18 mouse cellular contexts compared by ENCODE assay signal in the genomic region with DNA sequence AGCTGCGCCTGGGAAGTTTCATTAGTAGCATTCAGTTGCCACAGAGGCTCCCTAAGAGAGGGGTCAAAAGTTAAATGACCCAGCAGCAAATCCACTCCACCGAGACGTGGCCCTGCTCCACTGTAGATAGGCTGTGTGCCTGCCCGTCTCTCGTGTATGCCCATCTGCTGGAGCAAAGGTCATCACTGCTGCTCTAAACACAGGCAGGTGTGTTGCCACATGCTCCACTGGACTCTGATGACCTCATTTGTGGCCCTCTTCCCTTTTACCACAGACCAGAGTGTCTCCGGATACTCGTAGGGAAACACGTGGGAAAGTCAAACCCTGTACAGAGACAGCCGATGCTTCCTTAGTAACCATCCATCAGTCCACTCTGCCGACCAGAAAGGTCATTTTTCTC. TPM values are rescaled to one million over a fixed set of nuclear protein-coding genes. Genes with fewer than 3 reads are reported as not detected.
DNase-seq lines count a peak whose midpoint lies in the region; ATAC-seq and TF ChIP-seq lines count a peak whose summit lies in the region.
"Had no signal": no experiment of that assay in that cellular context is flagged by ENCODE, and none has a peak within 500 bp of the region (broad histone marks: within the 10 kb centered on the region; RNA-seq: fewer than 3 reads in every experiment).

No protein-coding gene starts in this region.

- no peak overlapping the region for H3K4me2 ChIP-seq in kidney, embryonic 14.5 days (replicated peaks; ENCODE audit: low read depth, low read length)
- H3K4me2 ChIP-seq in intestine, embryonic 15.5 days (replicated peaks): no peak overlapping the region
- H3K4me2 ChIP-seq in liver, embryonic 13.5 days: no peak overlapping the region
- H3K4me2 ChIP-seq: forebrain, embryonic 13.5 days; heart, embryonic 15.5 days; hindbrain, embryonic 12.5 days had no signal

- peak; percentile 45 for DNase-seq in kidney, adult 2 months
- peak; percentile 30 for DNase-seq in embryo, embryonic 10.5 days (ENCODE audit: low spot score)
- DNase-seq in liver, embryonic 13.5 days: no peak
- DNase-seq in layer of hippocampus, adult 2 months (ENCODE audit: low spot score in 2 of 2): no peak
- no peak for DNase-seq in gastrocnemius, postnatal 14 days
- DNase-seq: adrenal gland, adult 8-10 months; cerebellum, adult 2 months; lung, adult 2 months; thymus, adult 2 months had no signal

- whole genome bisulfite sequencing in kidney, adult 2 months: 32% methylated on average over 10 of the region's 10 CpGs
- WGBS in kidney, embryonic 14.5 days: 50% methylated on average over 10 of the region's 10 CpGs
- WGBS in intestine, embryonic 15.5 days: 28% methylated on average over 10 of the region's 10 CpGs
- WGBS in liver, embryonic 13.5 days (ENCODE audit: insufficient replicate concordance): 63% methylated on average over 10 of the region's 10 CpGs

- H3K27ac ChIP-seq in kidney, adult 2 months (ENCODE audit: insufficient read depth, low read depth, low read length): no peak overlapping the region
- H3K27ac ChIP-seq in kidney, embryonic 14.5 days (ENCODE audit: low read depth, low read length): no peak overlapping the region
- H3K27ac ChIP-seq in intestine, embryonic 15.5 days: no peak overlapping the region
- H3K27ac ChIP-seq in liver, embryonic 13.5 days: no peak overlapping the region
- no peak overlapping the region for H3K27ac ChIP-seq in layer of hippocampus, adult 2 months
- H3K27ac ChIP-seq: forebrain, embryonic 13.5 days; heart, embryonic 15.5 days; hindbrain, embryonic 12.5 days; macrophage had no signal

- intact Hi-C loops in gastrocnemius, postnatal 14 days (cut with DNase I; ENCODE audit: low total_unique reads): no loop called here

- ATAC-seq in kidney, embryonic 14.5 days (ENCODE audit: low FRiP score, low TSS enrichment): no peak
- ATAC-seq in intestine, embryonic 15.5 days: 0 out of 2 replicates have a peak, but pooled peaks have one; percentile 49
- ATAC-seq in liver, embryonic 13.5 days (ENCODE audit: low read depth): peak; percentile 70
- ATAC-seq: forebrain, embryonic 13.5 days had no signal

- H3K4me1 ChIP-seq in kidney, adult 2 months (ENCODE audit: control insufficient read depth, insufficient read depth, low read length): no peaks in the 10 kb centered on the region
- H3K4me1 ChIP-seq in kidney, embryonic 14.5 days (ENCODE audit: control insufficient read depth, insufficient read depth, low read length): no peaks in the 10 kb centered on the region
- no peaks in the 10 kb centered on the region for H3K4me1 ChIP-seq in intestine, embryonic 15.5 days (replicated peaks)
- no peaks in the 10 kb centered on the region for H3K4me1 ChIP-seq in liver, embryonic 13.5 days (replicated peaks)
- H3K4me1 ChIP-seq: forebrain, embryonic 13.5 days; heart, embryonic 15.5 days; hindbrain, embryonic 12.5 days had no signal

- no peak overlapping the region for H3K4me3 ChIP-seq in kidney, adult 2 months (ENCODE audit: insufficient read depth, low read depth, low read length)
- H3K4me3 ChIP-seq in kidney, embryonic 14.5 days (ENCODE audit: low read length): no peak overlapping the region
- H3K4me3 ChIP-seq in intestine, embryonic 15.5 days (replicated peaks): no peak overlapping the region
- no peak overlapping the region for H3K4me3 ChIP-seq in liver, embryonic 13.5 days (replicated peaks)
- H3K4me3 ChIP-seq in layer of hippocampus, adult 2 months: no peak overlapping the region
- H3K4me3 ChIP-seq: forebrain, embryonic 13.5 days; heart, embryonic 15.5 days; hindbrain, embryonic 12.5 days had no signal

- H3K9me3 ChIP-seq in kidney, embryonic 14.5 days (ENCODE audit: control insufficient read depth, low read length): no peaks in the 10 kb centered on the region
- no peaks in the 10 kb centered on the region for H3K9me3 ChIP-seq in intestine, embryonic 15.5 days
- H3K9me3 ChIP-seq in liver, embryonic 13.5 days (replicated peaks): no peaks in the 10 kb centered on the region
- H3K9me3 ChIP-seq: forebrain, embryonic 13.5 days; heart, embryonic 15.5 days; hindbrain, embryonic 12.5 days had no signal

- no peak for TF ChIP-seq CTCF in kidney, adult 2 months (conservative IDR thresholded peaks at IDR 0.05; ENCODE audit: insufficient read depth, insufficient read length, low read depth, low read length)
- TF ChIP-seq CTCF in layer of hippocampus, adult 2 months (conservative IDR thresholded peaks at IDR 0.05): no peak

- no peaks in the 10 kb centered on the region for H3K27me3 ChIP-seq in kidney, adult 2 months (replicated peaks; ENCODE audit: control insufficient read depth, insufficient read depth, low read length)
- H3K27me3 ChIP-seq in kidney, embryonic 14.5 days (ENCODE audit: control insufficient read depth, insufficient read depth, low read length): no peaks in the 10 kb centered on the region
- H3K27me3 ChIP-seq in intestine, embryonic 15.5 days (replicated peaks): no peaks in the 10 kb centered on the region
- no peaks in the 10 kb centered on the region for H3K27me3 ChIP-seq in liver, embryonic 13.5 days
- H3K27me3 ChIP-seq: forebrain, embryonic 13.5 days; heart, embryonic 15.5 days; hindbrain, embryonic 12.5 days had no signal

- no peaks in the 10 kb centered on the region for H3K36me3 ChIP-seq in kidney, adult 2 months (ENCODE audit: control insufficient read depth, insufficient read depth, low read length)
- H3K36me3 ChIP-seq in kidney, embryonic 14.5 days (ENCODE audit: control insufficient read depth, insufficient read depth, low read length): no peaks in the 10 kb centered on the region
- H3K36me3 ChIP-seq in intestine, embryonic 15.5 days: no peaks in the 10 kb centered on the region
- no peaks in the 10 kb centered on the region for H3K36me3 ChIP-seq in liver, embryonic 13.5 days
- H3K36me3 ChIP-seq: heart, embryonic 15.5 days; hindbrain, embryonic 12.5 days had no signal

- no peak overlapping the region for H3K9ac ChIP-seq in kidney, embryonic 14.5 days (ENCODE audit: low read depth, low read length)
- no peak overlapping the region for H3K9ac ChIP-seq in intestine, embryonic 15.5 days
- H3K9ac ChIP-seq in liver, embryonic 13.5 days: no peak overlapping the region
- H3K9ac ChIP-seq: forebrain, embryonic 13.5 days; heart, embryonic 15.5 days; hindbrain, embryonic 12.5 days had no signal

- no peak for TF ChIP-seq POLR2A in kidney, adult 2 months (IDR thresholded peaks at IDR 0.05; ENCODE audit: low read depth, low read length)

RNA-seq across cellular contexts. Expression of gene Stbd1, which starts 16.9 kb away (rescaled TPM):
- polyA plus RNA-seq in kidney, adult 2 months (2012; rRNA removed): 4.7 and 6.0 TPM in 2 replicates
- 16.1 and 22.4 TPM in 2 replicates for polyA plus RNA-seq in kidney, embryonic 14.5 days (2014; fragmentation: Nextera tagmentation; extraction: Ambion mirVana)
- polyA plus RNA-seq in intestine, embryonic 15.5 days (2015; fragmentation: Nextera tagmentation; extraction: Ambion mirVana): 37.5 and 46.1 TPM in 2 replicates
- 5.1 and 6.6 TPM in 2 replicates for polyA plus RNA-seq in liver, embryonic 13.5 days (2015; fragmentation: Nextera tagmentation; extraction: Ambion mirVana)
- 1 to 10 TPM; 2.0 to 3.2 TPM for total RNA-seq in layer of hippocampus, adult 2 months (2021)
- 100 to 1,000 TPM in 1 of 2 experiments, 10 to 100 TPM in 1; 84.1 to 108 TPM for total RNA-seq in gastrocnemius, postnatal 14 days (2021)

RNA-seq across cellular contexts. Expression of gene Fam47e, which starts 31.1 kb away (rescaled TPM):
- 0.52 and 0.83 TPM in 2 replicates for polyA plus RNA-seq in kidney, adult 2 months (2012; rRNA removed)
- polyA plus RNA-seq in kidney, embryonic 14.5 days (2014; fragmentation: Nextera tagmentation; extraction: Ambion mirVana): not detected in 2 replicates
- 0.23 TPM in 1 of 2 replicates, not detected in the other for polyA plus RNA-seq in intestine, embryonic 15.5 days (2015; fragmentation: Nextera tagmentation; extraction: Ambion mirVana)
- 1.3 and 1.6 TPM in 2 replicates for polyA plus RNA-seq in liver, embryonic 13.5 days (2015; fragmentation: Nextera tagmentation; extraction: Ambion mirVana)
- total RNA-seq in layer of hippocampus, adult 2 months (2021): under 1 TPM in 1 of 2 experiments, not detected in 1; 0.51 TPM
- total RNA-seq in gastrocnemius, postnatal 14 days (2021): not detected
- total RNA-seq: adrenal gland, adult 8-10 months; common myeloid progenitor, adult 5-6 weeks; granulocyte monocyte progenitor cell, adult 5-6 weeks; MEL had no signal
- polyA plus RNA-seq: forebrain, embryonic 13.5 days; hindbrain, embryonic 12.5 days; macrophage; thymus, adult 2 months had no signal

Comparison
In these comparisons a context has a peak if more than half of its experiments do, and no peak if none do; other contexts are left out.
1. DNase-seq: peak in kidney, adult 2 months (single experiment) and embryo, embryonic 10.5 days (single experiment); none in liver, embryonic 13.5 days (single experiment), layer of hippocampus, adult 2 months (0 of 2) and gastrocnemius, postnatal 14 days (single experiment).